Mouse (Mus musculus) C2C12 (cell line): ENCODE measurements around the gene Gsg1.

Source experiments
- CEBPB ChIP-seq: IDR thresholded peaks from one replicate; pipeline ENCODE4 v1.6.1; 2011; ENCODE audit warnings: low read depth, mild to moderate bottlenecking, control low read depth, moderate library complexity
- CTCF ChIP-seq: IDR thresholded peaks from one replicate; pipeline ENCODE4 v1.5.1; 2011; ENCODE audit not compliant: control insufficient read depth, insufficient read depth, insufficient read length
- FOSL1 ChIP-seq: IDR thresholded peaks from one replicate; pipeline ENCODE4 v1.8.0; 2011; ENCODE audit warnings: mild to moderate bottlenecking, low read length; ENCODE audit not compliant: poor library complexity, insufficient read depth, severe bottlenecking
- MAX ChIP-seq: IDR thresholded peaks from one replicate; pipeline ENCODE4 v1.6.1; 2011; ENCODE audit warnings: mild to moderate bottlenecking, control low read depth
- MYOD1 ChIP-seq: IDR thresholded peaks from one replicate; pipeline ENCODE4 v1.6.1; 2011; ENCODE audit warnings: low read depth; ENCODE audit not compliant: control insufficient read depth, insufficient read length
- MYOG ChIP-seq: IDR thresholded peaks from one replicate; pipeline ENCODE4 v1.6.1; 2011; ENCODE audit not compliant: control insufficient read depth, insufficient read length; ENCODE audit errors: extremely low read depth
- USF1 ChIP-seq: IDR thresholded peaks from one replicate; pipeline ENCODE4 v1.6.1; 2011; ENCODE audit warnings: low read depth, mild to moderate bottlenecking, control low read depth, moderate library complexity

DNA sequence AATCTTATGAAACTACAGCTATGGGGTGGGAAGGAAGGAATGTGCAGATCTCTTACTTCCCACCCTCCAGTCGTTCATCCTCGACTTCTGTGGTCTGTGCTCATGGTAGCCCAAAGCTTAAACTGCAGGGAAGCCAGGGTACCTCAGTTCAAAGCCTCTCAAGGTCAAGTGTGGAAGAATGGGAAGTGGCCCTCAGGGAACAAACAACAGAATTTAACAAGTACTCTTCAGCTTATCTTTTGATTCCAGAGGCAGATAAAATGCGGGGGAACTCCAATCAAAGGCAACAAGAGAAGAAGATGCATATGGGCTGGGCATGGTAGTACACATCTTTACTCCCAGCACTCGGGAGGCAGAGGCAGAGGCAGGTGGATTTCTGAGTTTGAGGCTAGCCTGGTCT is 46.3 kb upstream of the Gsg1 start:
- no peak for TF ChIP-seq CTCF
- TF ChIP-seq USF1 = no peak
- TF ChIP-seq MYOD1 = no peak
- no peak for TF ChIP-seq MAX
- TF ChIP-seq FOSL1 = no peak
- TF ChIP-seq CEBPB = no peak
- no peak for TF ChIP-seq MYOG
